Mouse (Mus musculus): ENCODE measurements around the gene Acsm3. TPM values are rescaled to one million over a fixed set of nuclear protein-coding genes. Genes with fewer than 3 reads are reported as not detected.

Acsm3 gene
- total and polyA plus RNA-seq, 3 experiments = 0.08 to 0.54 TPM; not detected in 1

DNA sequence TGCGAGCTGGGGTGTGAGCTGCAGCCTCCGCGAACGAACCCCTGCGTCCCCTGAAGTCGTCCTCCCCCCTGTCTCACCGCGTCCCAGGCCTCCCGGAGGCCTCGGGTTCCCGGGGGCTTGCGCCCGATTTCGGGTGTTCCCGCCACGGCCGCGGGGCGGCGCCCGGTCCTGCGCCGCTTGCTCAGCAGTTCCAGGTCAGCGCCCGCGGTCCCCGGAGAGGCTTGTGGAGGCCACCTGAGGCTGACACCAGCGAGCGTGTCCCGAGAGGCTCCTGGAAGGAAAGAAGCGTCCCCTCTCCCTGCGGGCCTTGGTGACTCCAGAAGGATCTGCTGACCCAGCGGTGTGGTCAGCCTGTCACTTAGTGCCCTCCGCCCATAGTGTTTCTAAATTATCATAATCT is 16.4 kb upstream of the Acsm3 start:
- TF ChIP-seq POLR2AphosphoS5 (IDR thresholded peaks at IDR 0.05; ENCODE audit: borderline replicate concordance, low read depth, low read length) = no peak
- no peak for TF ChIP-seq POLR2AphosphoS2 (IDR thresholded peaks at IDR 0.05; ENCODE audit: low read length)
- no peak for TF ChIP-seq ZKSCAN1 (IDR thresholded peaks at IDR 0.05; ENCODE audit: low read depth, low read length)
- TF ChIP-seq KAT2A (conservative IDR thresholded peaks at IDR 0.05; ENCODE audit: low read depth, low read length) = no peak
- no peak for TF ChIP-seq SIN3A (IDR thresholded peaks at IDR 0.05; ENCODE audit: low read length)
- no peak for TF ChIP-seq TCF12 (IDR thresholded peaks at IDR 0.05; ENCODE audit: low read depth, low read length)
- no peak for TF ChIP-seq USF2 (IDR thresholded peaks at IDR 0.05; ENCODE audit: borderline replicate concordance in 1 of 2, insufficient read depth in 1 of 2, low read depth in 1 of 2, low read length in 2 of 2)
- no peak for TF ChIP-seq GABPA (IDR thresholded peaks at IDR 0.05; ENCODE audit: low read depth, low read length)
- TF ChIP-seq UBTF (IDR thresholded peaks at IDR 0.05; ENCODE audit: borderline replicate concordance, insufficient read depth, low read depth, low read length) = no peak
- TF ChIP-seq MAX (IDR thresholded peaks at IDR 0.05; ENCODE audit: low read length) = no peak
- no peak for TF ChIP-seq MYB (IDR thresholded peaks at IDR 0.05; ENCODE audit: low read depth, low read length)
- no peak for TF ChIP-seq ZC3H11A (IDR thresholded peaks at IDR 0.05; ENCODE audit: low read depth, low read length)
- TF ChIP-seq POLR2A (IDR thresholded peaks at IDR 0.05; ENCODE audit: control insufficient read depth in 1 of 2, insufficient read depth in 1 of 2, low read depth in 1 of 2, low read length in 2 of 2, poor library complexity in 1 of 2) = no peak
- no peak for TF ChIP-seq RCOR1 (IDR thresholded peaks at IDR 0.05; ENCODE audit: low read depth, low read length)
- Histone ChIP-seq H3K27me3 (ENCODE audit: control insufficient read depth in 1 of 2, insufficient read depth in 2 of 2, low read length in 2 of 2) (no peaks in the 10 kb centered on the region), H3K9ac (ENCODE audit: control insufficient read depth, low read depth, low read length, poor library complexity, severe bottlenecking) (no peak overlapping the region), H3K4me1 (ENCODE audit: control insufficient read depth in 1 of 2, insufficient read depth in 2 of 2, low read length in 2 of 2) (no peaks in the 10 kb centered on the region), H3K79me2 (ENCODE audit: control insufficient read depth, insufficient read depth, low read length, poor library complexity) (no peaks in the 10 kb centered on the region), H3K27ac (ENCODE audit: control insufficient read depth, low read depth, low read length) (no peak overlapping the region), H3K9me3 (replicated peaks; ENCODE audit: insufficient read depth, low read length) (no peaks in the 10 kb centered on the region), H3K4me3 (ENCODE audit: control insufficient read depth in 1 of 2, insufficient read depth in 1 of 2, low read depth in 2 of 2, low read length in 2 of 2) (no peak overlapping the region), H3K36me3 (ENCODE audit: control insufficient read depth in 1 of 2, insufficient read depth in 2 of 2, low read length in 2 of 2) (no peaks in the 10 kb centered on the region)
- DNase-seq (ENCODE audit: low read depth, low spot score) = no peak

DNA sequence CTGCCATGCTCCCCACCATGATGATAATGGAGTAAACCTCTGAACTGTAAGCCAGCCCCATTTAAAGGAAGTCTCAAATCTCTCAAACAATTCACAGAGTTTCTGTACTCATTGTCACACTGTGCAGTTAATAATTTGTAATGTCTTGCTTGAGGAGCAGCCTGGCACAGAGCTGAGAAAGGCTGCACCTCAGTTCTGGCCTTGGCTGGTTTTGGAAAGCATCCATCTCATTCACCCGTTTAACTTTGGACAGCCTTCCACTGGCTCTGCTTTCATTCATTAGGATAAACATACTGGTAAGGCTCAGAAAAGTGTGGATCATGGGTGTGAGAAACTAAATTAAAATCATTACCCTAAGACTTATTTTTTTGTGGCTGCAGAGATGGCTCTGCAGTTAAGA is 14.9 kb upstream of the Acsm3 start:
- TF ChIP-seq NELFE (IDR thresholded peaks at IDR 0.05; ENCODE audit: low read depth, low read length) (no peak), MAX (IDR thresholded peaks at IDR 0.05; ENCODE audit: low read length) (no peak), ETS1 (IDR thresholded peaks at IDR 0.05; ENCODE audit: low read depth, low read length) (no peak), GATA1 (IDR thresholded peaks at IDR 0.05; ENCODE audit: low read depth, low read length) (no peak), UBTF (IDR thresholded peaks at IDR 0.05; ENCODE audit: borderline replicate concordance, insufficient read depth, low read depth, low read length) (no peak), E2F4 (IDR thresholded peaks at IDR 0.05; ENCODE audit: borderline replicate concordance, low read depth, low read length) (no peak), ZC3H11A (IDR thresholded peaks at IDR 0.05; ENCODE audit: low read depth, low read length) (no peak), ZKSCAN1 (IDR thresholded peaks at IDR 0.05; ENCODE audit: low read depth, low read length) (no peak), RAD21 (IDR thresholded peaks at IDR 0.05; ENCODE audit: low read depth, low read length) (no peak), HCFC1 (IDR thresholded peaks at IDR 0.05; ENCODE audit: low read depth, low read length) (no peak), MYC (IDR thresholded peaks at IDR 0.05; ENCODE audit: low read depth, low read length) (no peak), MAZ (IDR thresholded peaks at IDR 0.05; ENCODE audit: low read depth, low read length) (no peak), ZMIZ1 (IDR thresholded peaks at IDR 0.05; ENCODE audit: low read depth, low read length) (no peak), MXI1 (IDR thresholded peaks at IDR 0.05; ENCODE audit: low read depth, low read length) (no peak), ELF1 (IDR thresholded peaks at IDR 0.05; ENCODE audit: low read depth, low read length) (no peak), KAT2A (conservative IDR thresholded peaks at IDR 0.05; ENCODE audit: low read depth, low read length) (no peak), POLR2AphosphoS2 (IDR thresholded peaks at IDR 0.05; ENCODE audit: low read length) (no peak), MAFK (IDR thresholded peaks at IDR 0.05; ENCODE audit: borderline replicate concordance, low read depth, low read length) (no peak)
- no peak overlapping the region for H3K4me3 ChIP-seq (ENCODE audit: control insufficient read depth in 1 of 2, insufficient read depth in 1 of 2, low read depth in 2 of 2, low read length in 2 of 2)
- H3K79me2 ChIP-seq (ENCODE audit: control insufficient read depth, insufficient read depth, low read length, poor library complexity) = no peaks in the 10 kb centered on the region
- H3K4me1 ChIP-seq (ENCODE audit: control insufficient read depth in 1 of 2, insufficient read depth in 2 of 2, low read length in 2 of 2) = no peaks in the 10 kb centered on the region
- H3K9me3 ChIP-seq (replicated peaks; ENCODE audit: insufficient read depth, low read length) = no peaks in the 10 kb centered on the region
- no peaks in the 10 kb centered on the region for H3K36me3 ChIP-seq (ENCODE audit: control insufficient read depth in 1 of 2, insufficient read depth in 2 of 2, low read length in 2 of 2)
- no peak overlapping the region for H3K9ac ChIP-seq (ENCODE audit: control insufficient read depth, low read depth, low read length, poor library complexity, severe bottlenecking)
- DNase-seq (ENCODE audit: low read depth, low spot score) = no peak
- no peaks in the 10 kb centered on the region for H3K27me3 ChIP-seq (ENCODE audit: control insufficient read depth in 1 of 2, insufficient read depth in 2 of 2, low read length in 2 of 2)
- H3K27ac ChIP-seq (ENCODE audit: control insufficient read depth, low read depth, low read length) = no peak overlapping the region

All from MEL (cell line).